Mouse (Mus musculus): ENCODE results near the gene Tex16. TPM values are rescaled to one million over a fixed set of nuclear protein-coding genes. Genes with fewer than 3 reads are reported as not detected.

Gene Tex16
- not detected for total RNA-seq (2021)
- long read RNA-seq, experiment 1: 0 reads
- long read RNA-seq, experiment 2: 0 reads

DNA sequence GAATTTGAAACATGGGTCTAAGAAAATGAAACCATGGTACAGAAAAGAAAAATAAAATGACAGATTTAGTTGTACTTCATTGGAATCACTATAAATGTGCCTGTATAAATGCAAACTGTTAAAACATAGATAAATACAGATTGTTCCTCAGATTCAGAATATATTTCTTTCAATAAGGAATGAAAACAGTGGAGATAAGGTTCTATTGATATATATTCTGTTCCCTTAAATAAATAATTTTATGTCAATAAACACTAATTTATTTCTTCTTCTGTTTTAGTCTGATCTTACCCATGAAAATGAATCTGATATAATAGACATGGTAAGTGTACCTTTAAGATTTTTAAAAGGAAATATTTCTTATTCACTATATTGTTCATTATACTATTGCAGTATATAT lies at the start of gene Tex16:
Tex16 (plus strand) TSS at position 301 of the 400 bp plus-strand sequence.
- no peak for DNase-seq (ENCODE audit: low spot score)

DNA sequence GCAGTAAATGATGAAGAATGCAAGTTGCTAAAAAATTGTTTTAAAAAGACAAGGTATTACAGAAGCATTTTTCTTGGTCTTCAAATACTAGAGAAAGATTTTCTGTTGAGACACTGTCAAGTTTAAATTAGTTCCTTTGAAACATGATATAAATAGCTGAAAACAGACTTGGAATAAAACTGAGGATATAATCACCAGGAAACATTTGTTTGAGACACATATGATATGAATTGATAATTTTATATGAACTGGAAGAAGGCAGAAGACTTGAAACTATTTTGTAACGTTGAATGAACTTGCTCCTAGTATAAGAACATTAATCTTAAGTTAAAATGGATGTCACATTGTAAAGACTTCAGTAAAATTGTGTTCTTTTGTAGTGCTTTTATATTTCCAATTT lies 11.1 kb upstream of the Tex16 start:
- no peak for DNase-seq (ENCODE audit: low spot score)

Other genes starting within 250 kb of the Tex16 start
- gene Gm45194, start 119.6 kb upstream of the Tex16 start, total RNA-seq (2021): not detected
- gene 4933403O08Rik, start 228.0 kb downstream of the Tex16 start, total RNA-seq (2021): not detected